Mouse (Mus musculus): ENCODE measurements around the gene Ssu2.

Gene Ssu2

DNA sequence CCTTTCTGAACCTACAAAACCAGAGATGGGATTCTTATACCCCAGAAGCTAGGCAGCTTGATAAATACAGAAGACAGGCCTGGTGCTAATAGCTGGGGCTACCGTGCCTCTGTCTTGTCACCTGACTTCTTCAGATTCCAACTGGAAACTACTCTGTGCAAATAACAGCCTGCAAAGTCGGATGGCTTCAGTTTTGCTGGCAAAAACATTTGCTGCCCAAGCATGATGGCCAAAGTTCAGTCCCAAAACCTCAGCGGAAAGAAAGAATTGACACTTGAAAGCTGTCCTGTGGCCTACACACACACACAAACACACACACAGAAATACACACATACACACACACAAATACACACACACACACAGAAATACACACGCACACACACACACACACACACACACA lies 48.8 kb downstream of the Ssu2 start:
- DNase-seq (ENCODE audit: low spot score in 2 of 2) = no peak

DNA sequence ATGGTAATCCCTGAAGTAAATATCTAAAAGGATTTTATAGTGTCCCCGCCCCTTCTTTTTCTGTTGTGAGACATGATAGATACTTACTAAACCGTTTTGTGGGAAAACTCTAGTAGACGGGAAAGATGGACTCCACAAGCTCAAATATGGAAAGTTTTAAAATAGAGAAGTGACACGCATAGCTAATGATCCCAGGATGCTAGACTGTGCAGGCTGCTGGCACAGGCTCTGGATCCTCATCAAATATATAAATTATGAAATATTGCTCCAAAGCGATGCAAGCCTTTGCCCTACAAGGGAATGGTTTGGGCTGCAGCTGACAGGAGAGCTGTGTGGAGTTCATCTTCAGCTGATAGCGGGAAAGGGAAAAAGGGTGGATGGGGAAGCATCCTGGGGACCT lies 50.2 kb downstream of the Ssu2 start:
- DNase-seq (ENCODE audit: low spot score in 2 of 2) = no peak

DNA sequence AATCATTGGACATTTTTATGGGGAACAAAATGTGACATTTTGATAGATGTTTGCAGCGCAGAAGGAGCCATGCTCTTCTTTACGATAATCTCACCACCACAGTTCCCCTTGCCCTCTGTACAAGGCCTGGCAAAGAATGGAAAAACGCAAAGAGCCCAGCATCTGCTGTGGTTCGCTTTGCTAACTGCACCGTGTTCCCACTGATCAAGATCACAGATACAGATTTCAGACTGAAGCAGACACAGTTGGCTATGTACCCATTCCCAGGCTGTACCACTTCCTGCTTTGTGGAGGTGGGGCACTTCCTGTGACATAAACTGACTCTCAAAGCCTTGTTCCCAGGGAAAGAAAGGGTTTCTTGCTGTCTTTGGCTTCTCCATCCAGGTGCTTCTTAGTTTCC lies 53.9 kb downstream of the Ssu2 start:
- no peak for DNase-seq (ENCODE audit: low spot score in 2 of 2)

DNA sequence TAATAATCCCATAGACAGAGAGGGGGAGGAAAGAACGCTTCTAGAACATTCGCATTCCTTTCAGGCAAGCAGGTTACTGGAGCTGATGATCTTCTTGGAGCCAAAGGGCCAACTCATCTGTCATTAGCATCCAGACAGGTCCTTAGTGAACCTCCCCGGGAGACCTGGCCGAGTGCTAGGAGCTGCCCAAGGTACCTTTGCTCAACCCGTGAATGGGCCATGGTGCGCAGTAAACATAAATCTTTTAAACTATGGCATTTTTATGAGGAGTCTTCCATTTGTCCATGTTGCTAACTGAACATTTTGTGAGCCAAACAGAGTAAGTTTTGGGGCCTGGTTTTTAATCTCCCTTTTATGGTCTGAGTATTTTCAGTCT lies 56.6 kb downstream of the Ssu2 start:
- DNase-seq (ENCODE audit: low spot score in 2 of 2) = no peak

DNA sequence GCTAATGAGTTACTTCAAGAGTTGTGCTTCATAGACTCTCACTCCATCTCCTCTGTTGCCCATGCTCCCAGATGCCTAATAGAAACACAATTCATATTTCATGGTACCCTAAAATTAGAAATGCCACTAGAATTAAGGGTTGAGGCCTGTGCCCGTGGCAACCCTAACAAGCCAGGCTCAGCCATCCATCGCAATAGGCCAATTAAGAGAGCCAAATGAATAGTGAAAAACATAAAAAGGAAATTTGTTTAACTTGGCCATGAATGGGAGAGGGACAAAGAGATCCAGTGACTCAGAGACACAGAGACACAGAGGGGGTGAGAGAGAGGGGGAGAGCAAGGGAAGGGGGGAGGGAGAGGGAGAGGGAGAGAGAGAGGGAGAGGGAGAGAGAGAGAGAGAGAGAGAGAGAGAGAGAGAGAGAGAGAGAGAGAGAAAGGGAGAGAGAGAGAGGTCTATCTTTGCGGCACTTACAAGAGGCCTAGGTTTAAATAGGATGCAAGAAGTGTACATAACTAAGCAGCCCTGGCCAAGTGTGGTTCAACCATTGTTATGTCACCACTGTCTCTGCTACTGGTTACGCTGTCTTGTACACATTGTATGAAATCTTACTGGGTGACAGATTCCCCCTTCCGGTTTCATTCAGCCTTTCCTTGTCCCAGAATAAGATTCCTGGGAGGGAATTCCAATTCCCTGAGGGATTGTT lies 57.2 kb downstream of the Ssu2 start:
- DNase-seq (ENCODE audit: low spot score in 2 of 2) = no peak

DNA sequence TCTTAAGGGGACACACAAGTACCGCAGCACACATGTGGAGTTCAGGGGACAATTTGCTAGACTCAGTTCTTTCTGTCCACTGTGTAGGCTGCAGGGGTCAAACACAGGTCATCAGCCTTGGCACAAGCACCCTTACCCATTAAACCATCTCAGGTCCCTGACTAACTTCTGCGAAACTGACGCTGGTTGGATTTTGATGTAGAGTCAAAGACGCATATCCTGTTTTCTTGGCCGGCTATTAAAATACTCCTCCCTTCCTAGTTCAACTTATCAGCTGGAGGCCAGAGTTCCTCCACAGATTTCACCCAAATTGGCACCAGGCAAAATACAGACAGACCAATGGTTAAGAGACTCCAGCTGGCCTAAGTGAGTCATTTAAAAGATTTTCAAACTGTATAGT lies 60.0 kb downstream of the Ssu2 start:
- DNase-seq (ENCODE audit: low spot score in 2 of 2) = no peak

DNA sequence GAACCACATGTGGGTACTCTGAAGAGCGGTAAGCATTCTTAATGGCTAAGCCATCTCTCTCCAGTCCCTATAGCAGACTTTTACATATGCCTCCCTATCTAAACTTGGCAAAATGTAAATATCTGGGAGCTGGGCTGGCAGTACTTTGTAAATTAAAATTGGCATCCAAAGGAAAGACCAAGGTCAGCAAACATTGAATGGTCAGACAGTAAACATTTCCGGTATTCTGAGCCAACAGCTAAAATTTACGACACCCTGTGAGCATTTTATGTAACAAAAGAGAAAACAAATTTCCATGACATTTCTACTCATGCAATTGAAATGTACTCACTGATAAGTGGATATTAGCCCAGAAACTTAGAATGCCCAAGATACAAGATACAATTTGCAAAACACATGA lies 62.6 kb downstream of the Ssu2 start:
- DNase-seq (ENCODE audit: low spot score in 2 of 2) = no peak

DNA sequence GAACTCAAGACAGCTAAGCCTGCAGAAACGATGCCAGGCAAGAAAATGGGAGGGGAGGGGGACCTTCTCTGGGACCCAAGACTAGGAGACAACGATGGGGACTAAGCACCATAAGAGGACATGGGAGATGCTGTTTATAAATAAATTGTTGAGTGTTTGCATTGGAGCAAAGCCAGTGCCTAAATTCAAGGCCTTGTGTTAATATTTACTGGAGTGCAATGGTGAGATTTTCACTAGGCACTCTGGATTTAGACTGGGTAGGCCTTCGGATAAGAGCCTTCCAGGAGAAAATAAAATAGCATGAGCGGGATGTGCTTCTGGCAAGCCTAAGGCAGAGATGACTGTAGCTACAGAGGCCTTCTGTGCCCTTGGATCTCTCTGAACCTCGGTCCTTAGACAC lies 64.9 kb downstream of the Ssu2 start:
- no peak for DNase-seq (ENCODE audit: low spot score in 2 of 2)

DNA sequence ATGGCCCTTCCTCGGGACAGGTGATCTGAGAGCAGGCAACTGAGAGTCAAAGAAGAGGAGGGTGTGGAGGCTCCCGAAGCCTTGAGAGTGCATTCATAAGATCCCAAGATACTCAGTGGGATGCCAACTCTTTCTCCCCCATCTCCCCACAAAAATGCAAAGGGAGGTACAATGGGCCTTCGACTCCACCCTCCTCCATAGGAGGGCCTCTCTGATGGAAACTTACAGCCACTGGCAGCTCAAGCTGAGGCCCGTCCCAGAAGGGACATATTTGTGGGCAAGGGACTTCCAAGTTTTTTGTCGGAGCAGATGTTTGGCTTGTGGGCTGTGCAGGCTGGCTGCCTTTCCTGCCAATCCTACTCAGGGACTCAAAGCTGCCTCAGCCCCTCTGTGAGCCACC lies 67.1 kb downstream of the Ssu2 start:
- DNase-seq (ENCODE audit: low spot score in 2 of 2) = no peak

DNA sequence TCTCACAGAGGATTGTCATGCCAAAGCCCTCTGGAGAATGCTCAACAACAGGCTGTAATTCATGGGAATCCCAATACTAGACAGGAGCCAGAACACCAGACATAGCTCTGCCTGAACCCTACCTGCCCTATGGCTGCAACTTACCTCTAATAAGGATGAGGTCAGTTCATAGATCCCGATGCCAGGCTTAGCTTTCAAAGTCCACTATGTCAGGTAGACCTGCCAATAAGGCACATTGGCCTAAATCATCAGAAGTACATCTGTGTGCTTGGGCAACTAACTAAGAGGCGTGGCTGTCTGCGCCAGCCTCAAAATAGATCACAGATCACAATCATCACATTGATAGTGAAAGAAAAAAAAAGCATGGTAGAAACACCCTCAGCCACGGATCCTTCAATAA lies 68.4 kb downstream of the Ssu2 start:
- DNase-seq (ENCODE audit: low spot score in 2 of 2) = no peak

DNA sequence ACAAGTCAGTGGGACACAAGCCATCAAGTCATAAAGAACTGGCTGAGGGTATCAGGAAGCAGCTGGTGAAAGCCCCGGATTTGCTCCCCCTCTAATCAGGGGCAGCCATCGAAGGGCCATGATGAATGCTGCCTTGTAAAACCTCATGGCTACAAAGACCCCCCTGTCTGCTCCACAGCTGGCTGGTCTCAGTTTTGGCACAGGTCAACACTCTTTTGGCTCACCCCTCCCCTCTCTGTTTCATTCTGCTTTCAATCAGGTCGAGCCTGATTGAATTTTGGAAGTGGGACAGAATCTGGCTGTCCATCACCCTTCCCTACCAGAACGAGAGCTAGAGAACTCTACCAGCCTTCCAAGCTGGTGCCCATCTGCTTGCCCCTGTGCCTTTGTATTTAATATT lies 76.4 kb downstream of the Ssu2 start:
- no peak for DNase-seq (ENCODE audit: low spot score in 2 of 2)

DNA sequence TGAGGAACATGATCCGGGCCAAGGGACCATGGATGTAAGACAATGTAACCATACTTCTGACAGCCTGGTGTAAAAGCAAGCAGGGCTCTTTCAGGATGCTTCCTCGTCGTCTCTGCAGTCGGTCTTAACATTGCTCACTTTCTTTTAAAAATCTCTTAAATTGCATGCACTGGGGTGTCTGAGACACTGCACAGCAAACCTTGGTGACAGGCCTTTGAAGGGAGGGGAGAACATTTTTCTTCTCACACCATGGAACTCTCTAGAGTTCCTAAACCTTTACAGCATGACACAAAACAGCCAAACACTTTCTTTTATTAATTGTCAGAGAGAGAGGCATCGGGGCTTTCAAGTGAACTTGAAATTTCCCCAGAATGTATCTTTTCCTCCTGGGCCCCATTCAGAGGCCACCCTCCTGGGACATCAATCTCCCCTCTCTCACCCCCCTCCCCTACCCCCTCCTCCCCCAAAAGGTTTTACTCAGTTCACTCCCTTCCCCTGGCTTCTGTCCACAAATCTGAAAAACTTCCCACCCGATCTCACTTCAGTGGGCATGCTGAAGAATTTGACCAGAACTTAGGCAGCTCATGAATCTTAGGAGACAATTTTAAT lies 78.4 kb downstream of the Ssu2 start:
- no peak for DNase-seq (ENCODE audit: low spot score in 2 of 2)

Data from frontal cortex, postnatal 25 days (tissue).